ENCODE assay signal across 8 mouse cellular contexts in the genomic region with DNA sequence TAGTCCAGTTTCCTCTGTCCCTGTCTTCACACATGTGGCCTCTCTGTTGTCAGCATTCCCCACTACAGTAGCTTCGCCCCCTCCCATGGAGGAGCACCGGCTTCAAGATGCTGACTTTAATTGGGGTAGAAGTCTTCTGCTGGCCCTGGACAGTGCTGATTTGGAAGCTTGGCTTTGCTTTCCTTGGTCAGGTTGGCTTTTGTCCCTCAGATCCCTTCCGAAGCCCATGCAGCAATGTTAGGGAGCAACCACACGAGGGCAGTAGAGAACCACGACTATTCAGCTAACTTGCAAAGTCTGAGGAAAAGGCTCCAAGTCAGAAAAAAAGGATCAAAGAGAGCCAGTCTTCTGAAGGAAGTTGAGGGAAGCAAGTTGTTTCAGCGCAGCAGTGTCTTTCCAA. TPM values are rescaled to one million over a fixed set of nuclear protein-coding genes. Genes with fewer than 3 reads are reported as not detected.
A peak's percentile ranks its signal among the peaks of the same experiment; 100 is the strongest.
DNase-seq lines count a peak whose midpoint lies in the region; ATAC-seq lines count a peak whose summit lies in the region.

No protein-coding gene starts in this region.

- no peak overlapping the region; the same call in 1 of the 2 replicates for H3K9ac ChIP-seq in limb, embryonic 13.5 days

- H3K4me3 ChIP-seq in limb, embryonic 13.5 days = no peak overlapping the region

- peaks cover 36% of the 10 kb centered on the region for H3K36me3 ChIP-seq in limb, embryonic 13.5 days

- peak; percentile 61; the same call in 1 of the 2 replicates for ATAC-seq in limb, embryonic 13.5 days (ENCODE audit: low FRiP score, low read depth)

- no peaks in the 10 kb centered on the region for H3K27me3 ChIP-seq in limb, embryonic 13.5 days

- WGBS in limb, embryonic 13.5 days = 11% methylated on average over 6 of the region's 6 CpGs

- H3K9me3 ChIP-seq in limb, embryonic 13.5 days = no peaks in the 10 kb centered on the region

- DNase-seq in B cell, adult 2 months = peak; percentile 68 to 75
- peak; percentile 81 to 94 for DNase-seq in adrenal gland, adult (ENCODE audit: inconsistent age in 2 of 2, low spot score in 1 of 2)
- peak; percentile 93 for DNase-seq in embryo, embryonic 10 days (ENCODE audit: low spot score)
- DNase-seq in heart, adult 18-20 months = peak; percentile 81 to 85
- peak; percentile 54 to 72 for DNase-seq in kidney, adult 8-10 months
- peak; percentile 32 to 54 for DNase-seq in natural killer cell, adult 2 months (ENCODE audit: low spot score in 2 of 2)
- DNase-seq in telencephalon, adult 2 months (ENCODE audit: low read depth, low spot score) = peak; percentile 75

- H3K27ac ChIP-seq in limb, embryonic 13.5 days = no peak overlapping the region

- H3K4me2 ChIP-seq in limb, embryonic 13.5 days (replicated peaks) = peak overlapping the region; percentile 34; the same call in 1 of the 2 replicates

- peaks cover 3% of the 10 kb centered on the region; the same call in 1 of the 2 replicates for H3K4me1 ChIP-seq in limb, embryonic 13.5 days

RNA-seq across cellular contexts. Expression of a gene that starts 33.2 kb away (rescaled TPM):
- total RNA-seq in heart, adult 18-20 months (2021) = 100 to 1,000 TPM; 322 to 333 TPM
- 259 and 285 TPM in 2 replicates for polyA plus RNA-seq in limb, embryonic 13.5 days (2015; fragmentation: Nextera tagmentation; extraction: Ambion mirVana)

RNA-seq across cellular contexts. Expression of a gene that starts 35.9 kb away (rescaled TPM):
- 10 to 100 TPM; 13.0 to 13.9 TPM for total RNA-seq in heart, adult 18-20 months (2021)
- 30.8 and 31.2 TPM in 2 replicates for polyA plus RNA-seq in limb, embryonic 13.5 days (2015; fragmentation: Nextera tagmentation; extraction: Ambion mirVana)

RNA-seq across cellular contexts. Expression of a gene that starts 36.7 kb away (rescaled TPM):
- 10 to 100 TPM; 20.8 to 21.7 TPM for total RNA-seq in heart, adult 18-20 months (2021)
- polyA plus RNA-seq in limb, embryonic 13.5 days (2015; fragmentation: Nextera tagmentation; extraction: Ambion mirVana) = 37.0 and 38.6 TPM in 2 replicates

Comparison
In these comparisons a context has a peak if more than half of its experiments do, and no peak if none do; other contexts are left out.
1. DNase-seq: peak in every context shown above with its lines; median percentile 93 in embryo, embryonic 10 days; 88 in adrenal gland, adult; 83 in heart, adult 18-20 months; 75 in telencephalon, adult 2 months; 72 in B cell, adult 2 months; 63 in kidney, adult 8-10 months; 43 in natural killer cell, adult 2 months.